Mouse (Mus musculus) hindbrain, postnatal 0 days (tissue): ENCODE results near the gene Mcur1. TPM values are rescaled to one million over a fixed set of nuclear protein-coding genes. Genes with fewer than 3 reads are reported as not detected.

Source experiments
- ATAC-seq: fragments of 200-750 bp; cut with Nextera tagmentation; 2 replicates; pipeline ENCODE4 v1.8.0; 2017; ENCODE audit warnings: mild to moderate bottlenecking, moderate TSS enrichment, moderate library complexity
- DNase-seq: peaks from one replicate; pipeline ENCODE4 v3.0.0-alpha.2; 2015; ENCODE audit warnings: low spot score
- H3K27ac ChIP-seq: fragments of 300-500 bp; sonication (generic); 2 replicates; pipeline ENCODE4 v1.5.1; 2014; ENCODE audit warnings: mild to moderate bottlenecking
- H3K27me3 ChIP-seq: fragments of 300-500 bp; sonication (generic); 2 replicates; pipeline ENCODE4 v1.6.1; 2014; ENCODE audit warnings: low read length, mixed read lengths; ENCODE audit not compliant: insufficient read depth
- H3K36me3 ChIP-seq: fragments of 300-500 bp; sonication (generic); 2 replicates; pipeline ENCODE4 v1.6.1; 2014; ENCODE audit warnings: low read length, mixed read lengths; ENCODE audit not compliant: insufficient read depth
- H3K4me1 ChIP-seq: fragments of 300-500 bp; sonication (generic); 2 replicates; pipeline ENCODE4 v1.6.1; 2014; ENCODE audit warnings: antibody characterized with exemption, low read length, mixed read lengths; ENCODE audit not compliant: insufficient read depth
- H3K4me2 ChIP-seq: fragments of 300-500 bp; sonication (generic); 2 replicates; pipeline ENCODE4 v1.6.1; 2014; ENCODE audit warnings: low read depth, mild to moderate bottlenecking, low read length, moderate library complexity, mixed read lengths
- H3K4me3 ChIP-seq: fragments of 300-500 bp; sonication (generic); 2 replicates; pipeline ENCODE4 v1.5.1; 2014; ENCODE audit warnings: low read length
- H3K9ac ChIP-seq: fragments of 300-500 bp; sonication (generic); replicated peaks from 2 replicates; pipeline ENCODE4 v1.6.1; 2014; ENCODE audit warnings: mild to moderate bottlenecking, low read length, moderate library complexity, mixed read lengths
- H3K9me3 ChIP-seq: fragments of 300-500 bp; sonication (generic); 2 replicates; pipeline ENCODE4 v1.6.1; 2016; ENCODE audit warnings: low read length, mixed read lengths
- CTCF ChIP-seq: IDR thresholded peaks from 2 replicates; pipeline ENCODE4 v1.5.1; 2016; ENCODE audit warnings: antibody characterized with exemption, control low read depth, low read depth
- WGBS: fragments of 180-500 bp; shearing (Covaris S2); extraction: QIAGEN DNeasy Blood & Tissue Kit; methylation state at CpG from one replicate; pipeline ENCODE4 v1.1.7; 2014; 5-methylcytosine and 5-hydroxymethylcytosine counted together
- polyA plus RNA-seq: library from polyadenylated mRNA; unstranded; fragments of >200 nt; fragmentation: Nextera tagmentation; extraction: Ambion mirVana; gene quantifications from 2 replicates; pipeline ENCODE4 v1.2.1, GENCODE M21; 2015
- total RNA-seq: library from RNA; depleted of rRNA; stranded (reverse); fragments of >200 nt; gene quantifications from 2 replicates; pipeline ENCODE4 v1.2.3, GENCODE M21; 2014

The Mcur1 gene
- total and polyA plus RNA-seq, 2 experiments from 2014 or later: 8.0 to 12.4 TPM

DNA sequence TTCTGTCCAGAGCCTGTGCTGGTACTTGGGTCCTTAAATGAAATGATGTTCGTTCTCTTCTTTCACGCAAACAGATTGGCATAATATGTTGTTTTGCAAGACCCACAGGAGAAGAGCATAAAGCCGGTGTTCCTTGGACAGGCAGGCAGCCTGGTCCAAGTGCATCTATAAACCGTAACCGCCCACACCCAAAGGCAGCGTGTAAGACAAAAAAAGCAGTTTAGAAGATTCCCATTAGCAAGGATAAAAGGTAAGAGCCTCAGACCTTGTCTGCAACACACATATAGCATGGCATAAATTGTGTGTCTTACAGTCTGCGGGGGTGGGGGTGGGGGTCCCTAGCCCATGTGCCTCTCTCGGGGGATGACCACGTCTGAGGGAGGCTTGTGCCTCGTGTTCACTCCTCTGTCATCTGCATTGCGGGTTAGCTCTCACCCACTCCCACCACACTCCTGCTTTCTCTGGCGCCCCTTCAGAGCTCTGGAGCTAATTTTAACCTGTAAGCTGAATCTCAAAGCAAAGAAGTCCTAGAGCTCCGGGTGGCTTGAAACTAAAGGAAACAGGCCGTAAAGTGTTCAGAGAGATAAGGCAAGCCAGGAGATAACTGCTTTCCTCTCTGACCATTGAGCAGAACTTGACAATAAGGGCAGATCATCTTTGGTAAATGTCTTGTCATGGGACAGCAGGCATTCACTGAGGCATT lies 29.7 kb downstream of the Mcur1 start:
- H3K4me1 ChIP-seq: no peaks in the 10 kb centered on the region; the same call in none of the 2 replicates
- WGBS: 46% methylated on average over 14 of the region's 14 CpGs
- no peak overlapping the region for H3K9ac ChIP-seq
- H3K36me3 ChIP-seq: no peaks in the 10 kb centered on the region
- ATAC-seq (no peak), DNase-seq (no peak)
- H3K27me3 ChIP-seq: no peaks in the 10 kb centered on the region
- H3K4me2 ChIP-seq: peak overlapping the region; percentile 33; the same call in 1 of the 2 replicates
- TF ChIP-seq CTCF: no peak
- H3K27ac ChIP-seq: peak overlapping the region; percentile 82
- H3K9me3 ChIP-seq: no peaks in the 10 kb centered on the region
- no peak overlapping the region for H3K4me3 ChIP-seq

DNA sequence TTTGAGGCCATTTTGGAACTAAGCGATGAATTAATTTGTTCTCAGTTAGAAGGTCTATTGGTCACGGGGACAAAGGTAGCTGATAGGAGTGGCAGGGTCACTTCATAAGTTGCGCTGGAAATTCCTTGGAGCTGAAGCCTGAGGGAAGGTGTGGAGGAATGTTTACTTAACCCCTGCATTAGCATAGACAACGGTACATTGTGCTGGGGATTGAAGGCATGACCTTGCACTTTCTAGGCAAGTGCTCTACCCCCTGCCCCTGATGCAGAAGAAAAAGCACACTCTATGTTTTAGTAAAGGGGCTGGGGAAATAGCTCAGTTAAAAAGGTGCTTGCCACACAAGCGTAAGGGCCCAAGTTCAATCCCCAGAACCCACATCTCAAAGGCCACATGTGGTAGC lies 33.7 kb downstream of the Mcur1 start:
- TF ChIP-seq CTCF: no peak
- H3K36me3 ChIP-seq: no peaks in the 10 kb centered on the region
- no peak overlapping the region for H3K27ac ChIP-seq
- peaks cover 5% of the 10 kb centered on the region for H3K4me1 ChIP-seq
- no peak overlapping the region for H3K9ac ChIP-seq
- no peaks in the 10 kb centered on the region for H3K9me3 ChIP-seq
- ATAC-seq (no peak), DNase-seq (no peak)
- H3K27me3 ChIP-seq: no peaks in the 10 kb centered on the region
- no peak overlapping the region for H3K4me2 ChIP-seq
- WGBS: 88% methylated on average over 5 of the region's 5 CpGs
- H3K4me3 ChIP-seq: no peak overlapping the region

DNA sequence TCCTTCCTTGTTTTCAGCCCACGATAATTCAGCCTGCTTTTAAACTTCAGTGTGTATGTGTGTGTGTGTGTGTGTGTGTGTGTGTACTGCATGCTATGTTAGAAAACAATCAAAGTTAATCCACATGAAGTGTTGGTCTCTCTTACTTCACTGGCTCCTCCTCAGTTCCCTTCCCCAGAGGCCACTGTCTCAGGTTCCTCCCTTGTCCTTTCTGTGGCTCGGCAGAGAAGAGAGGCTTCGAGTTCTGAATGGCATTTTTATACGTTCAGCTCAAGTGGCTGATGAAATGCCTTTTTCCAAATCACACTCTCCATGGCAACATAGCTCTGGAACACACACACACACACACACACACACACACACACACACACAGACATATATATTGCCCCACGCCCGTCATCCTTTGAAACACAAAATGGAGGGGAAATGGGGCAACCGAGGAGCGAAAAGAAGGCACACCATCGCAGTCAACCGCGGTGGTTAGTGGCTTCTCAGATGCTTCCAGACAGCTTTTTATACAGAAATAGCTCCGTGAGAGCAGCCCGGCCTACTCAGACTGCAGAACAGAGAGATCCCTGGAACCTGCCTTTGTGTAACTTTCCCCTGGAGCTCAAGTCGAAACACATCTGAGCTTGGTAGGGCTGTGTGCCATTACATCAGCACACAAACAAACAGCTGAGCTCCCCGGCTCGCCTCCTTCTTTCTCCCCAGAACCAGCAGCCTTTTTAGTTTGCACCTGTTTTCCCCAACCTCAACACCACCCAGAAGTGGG lies 34.4 kb downstream of the Mcur1 start:
- Histone ChIP-seq H3K36me3 (no peaks in the 10 kb centered on the region), H3K4me2 (no peak overlapping the region), H3K27me3 (no peaks in the 10 kb centered on the region), H3K27ac (peak overlapping the region; percentile 64), H3K9ac (no peak overlapping the region), H3K4me1 (peaks cover 5% of the 10 kb centered on the region), H3K9me3 (no peaks in the 10 kb centered on the region), H3K4me3 (no peak overlapping the region)
- TF ChIP-seq CTCF: no peak
- peak; percentile 44; the same call in 1 of the 2 replicates for ATAC-seq
- no peak for DNase-seq
- 36% methylated on average over 16 of the region's 16 CpGs for WGBS

DNA sequence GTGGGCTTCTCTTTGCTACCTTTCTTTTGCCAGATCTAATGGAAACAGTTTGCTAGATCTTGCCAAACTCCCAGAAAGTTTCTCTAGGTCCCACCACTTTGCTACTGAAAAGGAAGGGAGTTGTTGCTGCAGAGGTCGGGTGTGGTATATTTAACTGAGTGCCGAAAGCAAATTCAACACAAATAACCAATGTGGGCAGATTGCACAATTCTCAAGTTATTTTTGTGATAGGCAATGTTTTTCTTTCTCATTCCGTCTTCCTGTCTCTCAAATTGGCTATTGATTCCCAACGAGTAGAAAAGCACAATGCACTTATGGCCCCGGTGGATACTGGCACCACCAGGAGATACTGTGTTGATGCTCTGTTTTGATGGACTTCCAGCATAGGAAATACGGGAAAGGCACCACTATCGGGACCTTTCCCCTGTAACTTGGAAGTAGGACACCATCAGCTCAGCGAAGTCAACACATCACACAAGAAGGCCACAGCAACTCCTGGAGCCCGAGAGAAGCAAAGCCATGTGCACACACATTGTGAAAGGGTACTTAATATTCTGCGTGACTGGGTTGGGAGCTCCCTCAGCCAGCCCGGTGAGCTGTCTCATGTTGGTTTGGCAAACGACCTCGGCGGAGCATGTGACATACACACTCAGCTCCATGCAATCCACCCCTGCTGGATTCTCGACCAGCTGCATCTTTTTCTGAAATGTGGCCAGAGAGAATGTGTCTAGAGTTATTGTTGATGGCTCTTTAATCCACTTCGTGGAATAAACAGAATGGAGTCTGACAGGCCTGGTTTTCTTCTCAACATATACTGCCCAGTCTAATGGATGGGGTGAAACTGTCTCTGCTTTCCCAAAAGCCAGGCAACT lies 35.3 kb downstream of the Mcur1 start:
- H3K27me3 ChIP-seq: no peaks in the 10 kb centered on the region
- no peaks in the 10 kb centered on the region for H3K9me3 ChIP-seq
- peak overlapping the region; percentile 64 for H3K27ac ChIP-seq
- no peaks in the 10 kb centered on the region for H3K36me3 ChIP-seq
- peak; percentile 89 for ATAC-seq
- 0 out of 2 replicates have a peak overlapping the region, but pooled peaks have one; percentile 3 for H3K9ac ChIP-seq
- H3K4me3 ChIP-seq: no peak overlapping the region
- 40% methylated on average over 16 of the region's 16 CpGs for WGBS
- no peak for TF ChIP-seq CTCF
- DNase-seq: peak; percentile 78
- peaks cover 5% of the 10 kb centered on the region; the same call in 1 of the 2 replicates for H3K4me1 ChIP-seq
- no peak overlapping the region for H3K4me2 ChIP-seq

DNA sequence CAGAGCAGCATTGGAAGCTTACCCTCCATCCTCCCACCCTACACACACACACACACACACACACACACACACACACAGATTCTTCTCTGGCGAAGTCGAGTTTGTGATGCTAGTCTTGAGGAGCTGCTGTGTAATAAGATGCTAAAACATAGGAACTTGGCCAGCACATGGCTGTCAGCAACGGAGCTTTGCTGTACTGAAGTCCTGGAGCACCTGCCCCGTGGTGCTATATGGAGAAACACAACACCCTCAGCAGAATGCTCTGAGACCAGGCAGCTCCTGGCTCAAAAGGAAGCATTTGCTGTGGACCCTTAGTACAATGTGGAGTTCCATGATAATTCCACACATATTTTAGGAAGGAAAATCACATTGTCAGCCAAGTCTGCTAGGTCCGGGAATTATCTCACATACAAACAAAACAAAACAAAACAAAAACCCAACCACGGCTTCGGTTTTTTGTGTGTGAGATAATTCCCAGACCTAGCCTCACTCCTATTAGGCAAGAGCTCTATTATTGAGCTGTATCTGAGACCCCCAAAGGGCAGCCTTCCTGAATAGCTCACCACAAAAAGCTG lies 36.0 kb downstream of the Mcur1 start:
- Histone ChIP-seq H3K4me1 (peaks cover 5% of the 10 kb centered on the region), H3K4me3 (no peak overlapping the region), H3K9ac (no peak overlapping the region), H3K9me3 (no peaks in the 10 kb centered on the region), H3K27ac (no peak overlapping the region), H3K27me3 (no peaks in the 10 kb centered on the region), H3K4me2 (no peak overlapping the region), H3K36me3 (no peaks in the 10 kb centered on the region)
- WGBS: 59% methylated on average over 7 of the region's 7 CpGs
- ATAC-seq (no peak), DNase-seq (no peak)
- no peak for TF ChIP-seq CTCF

DNA sequence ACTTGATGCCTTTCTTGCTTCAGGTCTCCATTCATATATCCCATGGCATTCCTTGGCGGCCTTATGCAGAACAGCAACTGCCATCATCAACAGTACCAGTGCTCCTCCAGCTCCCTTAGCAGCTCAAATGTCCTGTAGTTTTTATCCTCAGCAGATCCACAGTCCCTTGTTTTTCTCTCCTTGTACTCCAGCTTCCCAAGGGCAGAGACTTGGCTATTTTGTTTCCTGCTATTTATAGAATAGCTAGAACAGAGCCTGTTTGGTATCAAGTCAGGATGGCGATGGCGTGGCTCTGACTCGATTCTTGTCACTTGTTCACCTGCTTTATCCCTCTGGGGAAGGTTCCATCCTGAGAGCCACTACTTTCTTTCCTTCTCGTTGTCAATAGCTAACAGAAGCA lies 38.1 kb downstream of the Mcur1 start:
- H3K9ac ChIP-seq: no peak overlapping the region
- ATAC-seq (no peak), DNase-seq (no peak)
- no peak overlapping the region for H3K27ac ChIP-seq
- H3K4me1 ChIP-seq: peaks cover 5% of the 10 kb centered on the region
- TF ChIP-seq CTCF: no peak
- no peaks in the 10 kb centered on the region for H3K27me3 ChIP-seq
- H3K4me3 ChIP-seq: no peak overlapping the region
- 91% methylated on average over 5 of the region's 5 CpGs for WGBS
- H3K36me3 ChIP-seq: no peaks in the 10 kb centered on the region
- no peak overlapping the region for H3K4me2 ChIP-seq
- no peaks in the 10 kb centered on the region for H3K9me3 ChIP-seq
